Mouse (Mus musculus) cerebellum, adult (tissue): ENCODE data around the gene Rnf20.

Source experiments
- ATAC-seq: cut with Nextera tagmentation; 2 replicates; pipeline ENCODE4 v1.9.2; 2017; ENCODE audit warnings: mild to moderate bottlenecking, moderate library complexity, mixed read lengths; ENCODE audit not compliant: insufficient number of reproducible peaks, low FRiP score, low TSS enrichment

The Rnf20 gene

GRCm38 (mm10) chr4:49639913-49640312, 8.1 kb downstream of the Rnf20 start:
- ATAC-seq = no peak

- no peak for ATAC-seq
Observed at GRCm38 (mm10) chr4:49659421-49659820, 27.6 kb downstream of the Rnf20 start.

GRCm38 (mm10) chr4:49661664-49662063, 29.9 kb downstream of the Rnf20 start:
- no peak for ATAC-seq

- ATAC-seq = no peak
Observed at GRCm38 (mm10) chr4:49662231-49662630, 30.4 kb downstream of the Rnf20 start.

GRCm38 (mm10) chr4:49664850-49665249, 33.0 kb downstream of the Rnf20 start:
- no peak for ATAC-seq

GRCm38 (mm10) chr4:49676071-49676470, 44.3 kb downstream of the Rnf20 start:
- ATAC-seq = no peak

- no peak for ATAC-seq
Observed at GRCm38 (mm10) chr4:49676790-49677189, 45.0 kb downstream of the Rnf20 start.

GRCm38 (mm10) chr4:49680171-49680875, 48.5 kb downstream of the Rnf20 start:
- ATAC-seq = no peak

- no peak for ATAC-seq
Observed at GRCm38 (mm10) chr4:49681812-49682211, 50.0 kb downstream of the Rnf20 start, which contains the start of gene Ppp3r2. Gene Ppp3r2 (minus strand): TSS chr4:49682024.

GRCm38 (mm10) chr4:49688594-49689288, 56.9 kb downstream of the Rnf20 start:
- ATAC-seq = peak; percentile 80

- ATAC-seq = no peak
Observed at GRCm38 (mm10) chr4:49691405-49692194, 59.8 kb downstream of the Rnf20 start.
